In the genomic region with DNA sequence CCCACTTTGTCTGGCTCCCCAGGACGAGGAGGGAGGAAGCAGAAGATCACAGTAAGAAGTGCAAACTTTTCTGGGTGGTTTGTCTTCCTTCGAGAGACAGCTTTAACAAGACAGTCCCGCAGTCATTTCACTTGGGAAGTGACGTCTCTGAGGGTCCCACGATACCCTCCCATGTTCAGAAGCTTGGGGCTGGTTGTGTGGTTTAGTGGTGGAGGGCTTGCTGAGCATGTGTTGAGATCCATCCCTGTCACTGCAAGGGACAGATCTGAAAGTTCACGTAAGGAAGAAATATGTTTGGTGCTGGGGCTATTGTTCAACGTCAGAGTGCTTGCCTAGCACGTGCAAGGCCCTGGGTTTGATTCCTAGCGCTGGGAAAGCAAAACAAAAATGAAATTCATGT, we compare ENCODE assay signal across 19 mouse cellular contexts.
DNase-seq lines count a peak whose midpoint lies in the region; ATAC-seq lines count a peak whose summit lies in the region.
"Had no signal": no experiment of that assay in that cellular context is flagged by ENCODE, and none has a peak within 500 bp of the region (broad histone marks: within the 10 kb centered on the region; RNA-seq: fewer than 3 reads in every experiment).

No protein-coding gene starts in this region.

- peak; percentile 87 for DNase-seq in heart, adult 11 months
- peak; percentile 69 for DNase-seq in midbrain, embryonic 11.5 days (ENCODE audit: low spot score, missing footprints)
- DNase-seq: adrenal gland, adult 2 months; adrenal gland, adult 8-10 months; adrenal gland, postnatal 10 days; adrenal gland, postnatal 14 days; adrenal gland, postnatal 25 days; adrenal gland, postnatal 36 days; B cell, adult 2 months; cerebellum, adult 11 months; cerebellum, adult 11-12 months; cerebellum, adult 18-20 months had no signal

- peaks cover 15% of the 10 kb centered on the region for H3K4me1 ChIP-seq in heart, embryonic 12.5 days (replicated peaks)
- H3K4me1 ChIP-seq in midbrain, embryonic 11.5 days (ENCODE audit: control insufficient read depth, insufficient read depth, low read length), result no peaks in the 10 kb centered on the region
- no peaks in the 10 kb centered on the region for H3K4me1 ChIP-seq in midbrain, embryonic 16.5 days (ENCODE audit: control insufficient read depth, insufficient read depth, low read length)

- 78% methylated on average over 9 of the region's 9 CpGs for WGBS in heart, embryonic 12.5 days
- 88% methylated on average over 9 of the region's 9 CpGs for whole genome bisulfite sequencing in midbrain, embryonic 11.5 days
- WGBS in midbrain, embryonic 16.5 days, result 87% methylated on average over 9 of the region's 9 CpGs

- H3K4me3 ChIP-seq in heart, embryonic 12.5 days, result no peak overlapping the region
- H3K4me3 ChIP-seq in midbrain, embryonic 11.5 days (ENCODE audit: low read depth, low read length), result no peak overlapping the region
- H3K4me3 ChIP-seq in midbrain, embryonic 16.5 days (ENCODE audit: low read depth, low read length), result no peak overlapping the region

- no peaks in the 10 kb centered on the region for H3K36me3 ChIP-seq in heart, embryonic 12.5 days
- no peaks in the 10 kb centered on the region for H3K36me3 ChIP-seq in midbrain, embryonic 11.5 days (ENCODE audit: control insufficient read depth, insufficient read depth, low read length)
- no peaks in the 10 kb centered on the region for H3K36me3 ChIP-seq in midbrain, embryonic 16.5 days (ENCODE audit: control insufficient read depth, insufficient read depth, low read length)
- H3K36me3 ChIP-seq: G1E had no signal

- H3K9ac ChIP-seq in heart, embryonic 12.5 days, result no peak overlapping the region
- H3K9ac ChIP-seq in midbrain, embryonic 11.5 days (ENCODE audit: low read length), result no peak overlapping the region
- H3K9ac ChIP-seq in midbrain, embryonic 16.5 days (ENCODE audit: low read depth, low read length), result no peak overlapping the region

- H3K4me2 ChIP-seq in heart, embryonic 12.5 days, result no peak overlapping the region
- H3K4me2 ChIP-seq in midbrain, embryonic 11.5 days, result no peak overlapping the region
- H3K4me2 ChIP-seq in midbrain, embryonic 16.5 days (ENCODE audit: low read length), result no peak overlapping the region

- H3K27me3 ChIP-seq in heart, embryonic 12.5 days (replicated peaks), result no peaks in the 10 kb centered on the region
- H3K27me3 ChIP-seq in midbrain, embryonic 11.5 days (ENCODE audit: control insufficient read depth, insufficient read depth, low read length), result no peaks in the 10 kb centered on the region
- H3K27me3 ChIP-seq in midbrain, embryonic 16.5 days (ENCODE audit: control insufficient read depth, insufficient read depth, low read depth, low read length), result no peaks in the 10 kb centered on the region
- H3K27me3 ChIP-seq: CH12.LX, Patski had no signal

- no peak for ATAC-seq in heart, embryonic 12.5 days (ENCODE audit: insufficient number of reproducible peaks, low FRiP score)
- no peak for ATAC-seq in midbrain, embryonic 11.5 days (ENCODE audit: low FRiP score)
- ATAC-seq in midbrain, embryonic 16.5 days, result no peak
- ATAC-seq: activated CD4-positive, CD25-positive, alpha-beta regulatory T cell, adult 4 months; CD4-positive, CD25-positive, alpha-beta regulatory T cell, adult 4 months; Patski had no signal

- no peak overlapping the region for H3K27ac ChIP-seq in heart, embryonic 12.5 days (ENCODE audit: poor library complexity, severe bottlenecking)
- no peak overlapping the region for H3K27ac ChIP-seq in midbrain, embryonic 11.5 days (ENCODE audit: low read depth, low read length)
- no peak overlapping the region for H3K27ac ChIP-seq in midbrain, embryonic 16.5 days (ENCODE audit: low read length)

- H3K9me3 ChIP-seq in heart, embryonic 12.5 days (replicated peaks), result no peaks in the 10 kb centered on the region
- no peaks in the 10 kb centered on the region for H3K9me3 ChIP-seq in midbrain, embryonic 11.5 days (ENCODE audit: control insufficient read depth, low read length)
- no peaks in the 10 kb centered on the region for H3K9me3 ChIP-seq in midbrain, embryonic 16.5 days (replicated peaks; ENCODE audit: control insufficient read depth, low read length, poor library complexity, severe bottlenecking)
- H3K9me3 ChIP-seq: G1E had no signal
